Mouse (Mus musculus): Measurements from ENCODE around the gene Pip5k1b.

The Pip5k1b gene

DNA sequence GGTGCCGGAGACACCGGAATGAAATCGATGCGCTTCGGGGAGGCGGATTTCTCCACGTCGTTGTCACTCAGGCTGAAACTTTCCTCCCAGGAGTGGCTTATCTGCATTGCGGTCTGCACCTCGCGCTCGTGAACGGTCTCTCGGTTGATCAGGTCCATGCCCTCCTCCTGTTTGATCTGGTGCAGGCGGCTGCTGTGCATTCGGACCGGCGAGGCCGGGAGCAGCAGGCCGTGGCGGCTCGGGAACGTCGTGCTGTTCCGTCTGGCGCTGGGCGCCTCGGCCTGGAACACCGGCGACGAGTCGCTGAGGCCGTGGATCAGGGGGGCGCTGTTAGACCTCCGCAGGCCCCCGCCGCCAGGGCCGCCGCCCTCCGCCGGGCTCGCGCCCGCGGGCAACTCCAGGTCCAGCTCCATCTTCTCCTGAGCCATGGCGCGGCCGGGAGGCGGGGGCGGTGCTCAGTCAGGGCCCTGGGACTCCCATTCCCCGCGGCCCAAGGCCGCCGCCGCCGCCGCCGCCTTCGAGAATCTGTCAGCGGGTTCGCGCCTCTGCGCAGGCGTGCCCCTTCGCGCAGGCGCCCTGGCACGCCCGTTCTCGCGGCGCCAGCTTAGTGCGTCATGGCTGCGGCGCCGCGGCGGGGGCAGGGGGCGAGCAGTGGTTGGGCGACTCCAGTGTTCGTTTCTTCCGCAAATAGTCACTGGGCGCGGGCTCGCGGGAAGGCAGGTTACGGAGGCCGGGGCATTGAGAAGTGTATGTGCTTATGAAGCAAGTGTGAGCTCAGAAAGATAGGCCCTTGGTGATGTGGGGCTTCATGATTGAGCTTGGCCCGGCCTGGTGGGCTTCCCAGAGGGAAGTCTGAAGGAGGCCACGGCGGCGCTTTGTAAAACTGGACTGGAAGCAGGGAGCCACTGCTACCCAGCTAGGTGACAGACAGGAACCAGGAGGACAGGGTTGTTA lies 78.5 kb downstream of the Pip5k1b start, which contains the start of gene Fam122a:
Fam122a (minus strand) TSS at position 428 of the 954 bp plus-strand sequence.
- DNase-seq (ENCODE audit: inconsistent age in 2 of 2, low spot score in 1 of 2): peak; percentile 95 to 98

DNA sequence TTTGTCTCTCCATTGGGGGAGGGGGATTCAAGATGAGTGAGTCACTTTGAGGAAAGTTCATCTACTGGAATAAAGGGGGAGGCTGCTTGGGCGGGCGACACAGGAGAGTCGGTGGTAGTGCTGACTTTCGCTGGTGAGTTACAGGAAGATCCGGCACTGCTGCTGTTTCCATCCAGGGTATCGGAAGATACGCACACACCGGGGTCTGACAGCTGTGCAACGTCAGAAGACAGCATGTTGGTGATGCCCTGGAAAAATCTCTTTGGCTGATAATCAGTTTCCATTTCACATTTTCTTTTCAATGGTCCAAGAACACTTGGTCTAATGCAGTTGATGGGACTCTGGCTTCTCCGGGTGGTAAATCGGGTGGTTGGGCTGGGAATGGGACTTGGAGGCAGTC lies 79.2 kb downstream of the Pip5k1b start:
- DNase-seq (ENCODE audit: inconsistent age in 2 of 2, low spot score in 1 of 2): peak in 1 of 2 experiments; percentile 51

DNA sequence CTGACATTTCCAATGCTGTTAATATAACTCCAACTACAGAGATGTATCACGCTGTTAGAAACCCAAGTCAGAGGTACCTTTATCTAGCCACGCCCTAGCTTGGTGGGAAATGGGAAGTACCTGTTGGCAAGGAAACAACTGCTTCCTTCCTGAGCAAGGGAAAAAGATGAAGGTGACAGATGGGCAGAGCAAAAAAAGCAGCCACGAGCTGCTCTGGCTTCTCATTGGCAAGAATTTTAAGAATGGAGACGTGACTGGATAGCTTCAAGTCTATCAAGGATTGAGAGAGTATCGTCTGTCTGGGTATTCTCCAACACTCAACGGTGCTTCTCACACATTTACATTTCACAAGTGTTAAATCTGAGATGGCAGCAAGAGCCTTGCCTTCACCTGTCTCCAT lies 80.4 kb downstream of the Pip5k1b start:
- no peak for DNase-seq (ENCODE audit: inconsistent age in 2 of 2, low spot score in 1 of 2)

DNA sequence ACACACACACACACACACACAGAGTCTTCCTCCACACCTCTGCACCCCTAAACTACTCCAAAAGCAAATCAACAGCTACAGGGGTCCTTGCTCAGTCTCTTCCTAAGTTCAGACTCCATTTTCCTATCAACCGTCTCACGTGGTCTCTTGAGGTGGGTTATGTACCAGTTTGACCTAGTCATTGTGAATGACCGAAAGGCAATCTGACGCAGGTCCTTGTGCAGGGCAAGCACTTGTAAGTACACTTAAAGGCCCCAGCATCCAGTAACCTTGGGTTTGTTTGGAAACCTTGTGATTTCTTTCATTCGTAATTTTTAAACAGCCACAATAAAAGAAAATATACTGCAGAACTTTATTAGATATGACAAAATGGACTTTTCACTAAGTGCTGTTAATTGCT lies 83.2 kb downstream of the Pip5k1b start:
- DNase-seq (ENCODE audit: inconsistent age in 2 of 2, low spot score in 1 of 2): no peak

DNA sequence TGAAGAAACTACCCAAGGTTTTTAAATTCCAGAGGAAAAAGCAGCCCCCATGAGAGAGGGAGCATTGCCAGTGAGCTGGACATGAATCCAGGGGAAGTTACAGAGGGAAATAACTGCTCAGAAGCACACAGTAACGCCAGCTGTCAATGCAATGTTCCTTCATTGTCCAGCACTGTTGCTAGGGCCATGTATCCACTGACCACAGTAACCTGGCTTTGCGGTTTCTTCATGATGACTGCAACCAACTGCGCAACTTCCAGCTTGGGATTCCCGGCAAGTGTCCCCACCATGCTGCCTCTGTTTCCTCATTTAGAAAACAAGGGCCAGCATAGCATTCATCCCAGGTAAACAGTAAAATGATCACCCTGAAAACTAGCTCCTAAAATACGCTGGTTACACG lies 84.1 kb downstream of the Pip5k1b start:
- DNase-seq (ENCODE audit: inconsistent age in 2 of 2, low spot score in 1 of 2): no peak

DNA sequence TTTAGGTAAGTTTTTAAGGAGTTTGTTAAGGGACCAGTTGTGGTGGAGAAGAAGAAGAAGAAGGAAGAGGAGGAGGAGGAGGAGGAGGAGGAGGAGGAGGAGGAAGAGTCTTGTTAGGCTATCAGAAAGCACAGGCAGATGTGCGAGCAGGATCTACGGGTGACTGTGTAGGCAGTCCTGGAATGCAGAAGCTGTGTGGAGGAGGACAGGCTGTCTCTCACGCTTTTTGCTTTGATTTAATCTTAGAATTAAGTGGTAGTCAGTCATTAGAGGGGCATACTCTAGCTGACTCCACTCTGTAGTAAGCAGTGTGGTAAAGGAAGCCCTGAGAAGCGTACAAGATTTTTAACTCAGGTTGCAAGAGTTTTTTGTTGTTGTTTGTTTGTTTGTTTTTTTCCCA lies 86.5 kb downstream of the Pip5k1b start:
- DNase-seq (ENCODE audit: inconsistent age in 2 of 2, low spot score in 1 of 2): no peak

DNA sequence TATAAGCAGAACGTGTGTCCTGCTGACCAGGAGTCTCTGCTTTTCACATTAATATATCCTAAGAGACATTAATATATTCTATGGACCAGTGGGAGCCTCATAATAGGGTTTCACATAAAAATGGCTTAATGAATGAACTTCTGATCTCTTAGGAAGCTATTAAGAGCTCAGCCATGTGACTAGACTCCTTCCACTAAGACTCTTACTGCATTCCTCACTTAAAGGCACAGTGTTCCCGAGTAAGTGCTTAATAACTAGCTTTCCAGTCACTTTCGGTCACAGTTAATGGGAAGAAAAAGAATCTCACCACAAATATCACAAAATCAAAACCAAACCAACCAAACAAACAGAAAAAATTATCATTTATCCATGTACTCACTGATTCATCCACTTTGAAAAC lies 87.1 kb downstream of the Pip5k1b start:
- DNase-seq (ENCODE audit: inconsistent age in 2 of 2, low spot score in 1 of 2): no peak

DNA sequence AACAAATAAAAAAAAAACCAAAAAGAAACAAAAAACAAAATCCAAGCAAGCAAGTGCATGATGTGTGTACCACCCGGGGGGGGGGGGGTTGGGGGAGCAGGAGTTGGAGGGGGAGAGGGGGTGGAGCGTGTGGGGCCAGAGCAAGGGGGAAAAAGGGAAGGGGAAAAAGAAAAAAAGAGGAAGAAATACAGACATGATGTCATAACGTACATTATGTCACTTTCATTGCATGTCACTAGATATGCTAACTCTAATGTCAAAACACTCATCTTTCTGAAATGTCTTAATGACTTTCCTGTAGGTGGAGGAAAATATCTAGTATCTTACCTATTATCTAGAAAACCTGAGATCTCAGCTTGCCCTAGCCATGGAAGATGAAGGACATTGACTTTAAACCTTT lies 92.7 kb downstream of the Pip5k1b start:
- no peak for DNase-seq (ENCODE audit: inconsistent age in 2 of 2, low spot score in 1 of 2)

DNA sequence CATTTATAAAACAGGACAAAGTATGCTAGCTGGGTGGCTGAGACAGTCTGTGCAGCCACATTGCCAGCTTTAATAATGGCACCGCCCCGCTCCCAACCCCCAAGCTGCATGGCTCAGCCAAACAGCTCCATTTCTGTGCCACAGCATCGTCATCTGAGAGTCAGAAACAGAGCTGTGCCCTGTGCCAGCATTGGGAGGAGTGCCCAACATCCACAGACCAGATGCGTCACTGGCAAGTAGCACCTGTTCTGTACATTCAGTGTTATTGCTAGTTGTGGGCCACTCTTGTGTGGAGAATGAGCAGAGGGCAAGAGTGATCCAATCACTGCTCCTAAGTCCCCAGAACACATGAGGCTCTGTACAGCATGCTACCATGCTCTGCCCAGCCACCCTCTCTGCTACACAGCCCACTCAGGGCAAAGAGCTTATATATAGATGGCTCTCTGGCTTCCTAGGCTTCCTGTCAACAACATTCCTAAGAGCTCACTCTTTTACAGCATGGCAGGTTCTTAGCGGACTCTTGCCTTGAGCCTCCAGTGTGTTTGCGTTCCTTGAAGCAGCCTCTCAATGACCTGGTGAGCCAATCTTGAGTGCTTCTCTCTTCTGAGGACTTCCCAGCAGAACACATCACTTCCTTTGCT lies 99.0 kb downstream of the Pip5k1b start:
- no peak for DNase-seq (ENCODE audit: inconsistent age in 2 of 2, low spot score in 1 of 2)

DNA sequence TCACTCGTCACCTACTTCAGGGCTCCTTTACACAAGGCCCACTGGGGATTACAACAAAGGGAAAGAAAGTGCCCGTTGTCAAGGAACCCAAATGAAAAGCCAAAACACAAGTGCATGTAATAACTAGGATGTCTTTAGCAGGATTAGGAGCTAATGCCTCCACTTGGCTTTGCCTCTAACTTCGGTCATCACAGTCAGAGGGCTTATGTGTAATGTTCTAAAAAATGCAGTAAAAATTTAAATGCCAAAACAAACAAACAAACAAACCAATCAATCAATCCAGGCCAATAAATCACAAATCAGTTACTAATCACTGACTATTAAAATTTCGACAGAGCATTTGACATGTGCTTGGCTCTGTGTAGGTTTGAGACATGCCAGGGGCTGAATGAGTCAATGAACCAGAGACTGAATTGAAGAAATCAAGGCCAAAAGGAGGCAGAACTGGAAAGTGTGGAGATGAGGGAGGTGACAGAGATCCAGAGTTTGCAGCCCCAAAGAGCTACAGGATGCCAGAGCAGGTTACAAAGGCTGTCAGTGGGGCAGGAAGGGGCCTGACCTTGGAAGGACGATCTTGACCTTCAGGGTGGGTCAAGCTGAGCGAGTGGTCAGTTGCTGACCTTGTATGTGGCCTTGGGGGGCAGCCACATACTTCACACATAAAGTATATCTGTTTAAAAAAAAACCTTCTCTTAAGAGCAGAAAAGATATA lies 100.3 kb downstream of the Pip5k1b start:
- peak; percentile 31 to 82 for DNase-seq (ENCODE audit: inconsistent age in 2 of 2, low spot score in 1 of 2)

DNA sequence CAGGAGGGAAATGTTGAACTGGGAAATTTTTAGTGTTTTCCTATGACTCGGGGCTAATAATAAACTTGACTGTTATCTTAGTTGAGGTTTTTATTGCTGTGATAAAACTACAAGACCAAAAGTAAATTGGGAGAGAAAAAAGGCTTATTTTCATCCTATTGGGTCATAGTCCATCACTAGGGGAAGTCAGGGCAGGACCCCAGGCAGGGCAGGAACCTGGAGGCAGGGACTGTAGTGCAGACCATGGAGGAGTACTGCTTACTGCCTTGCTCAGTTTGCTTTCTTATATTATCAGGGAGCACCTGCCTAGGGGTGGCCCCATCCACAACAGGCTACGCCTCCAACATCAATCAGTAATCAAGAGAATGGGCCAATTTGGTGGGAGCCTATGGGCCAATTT lies 101.2 kb downstream of the Pip5k1b start:
- no peak for DNase-seq (ENCODE audit: inconsistent age in 2 of 2, low spot score in 1 of 2)

DNA sequence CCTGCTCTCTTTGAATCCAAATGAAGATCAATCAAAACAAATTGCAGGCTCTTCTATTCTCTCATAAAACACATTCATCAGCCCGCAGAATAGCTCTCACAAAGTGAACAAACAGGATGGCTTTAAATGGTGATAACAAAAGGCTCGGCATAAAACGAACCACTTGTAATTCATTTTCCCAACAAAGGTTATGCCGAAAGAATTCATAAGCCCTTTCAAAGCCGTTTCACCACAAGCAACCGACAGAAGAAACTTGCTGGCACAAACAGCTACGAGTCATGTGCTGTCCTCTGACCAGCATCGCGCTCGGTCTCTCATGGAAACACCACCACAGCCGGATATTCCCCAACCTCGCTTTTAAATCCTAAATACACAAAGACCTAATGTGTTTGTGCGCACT lies 102.3 kb downstream of the Pip5k1b start:
- DNase-seq (ENCODE audit: inconsistent age in 2 of 2, low spot score in 1 of 2): peak in 1 of 2 experiments; percentile 59

DNA sequence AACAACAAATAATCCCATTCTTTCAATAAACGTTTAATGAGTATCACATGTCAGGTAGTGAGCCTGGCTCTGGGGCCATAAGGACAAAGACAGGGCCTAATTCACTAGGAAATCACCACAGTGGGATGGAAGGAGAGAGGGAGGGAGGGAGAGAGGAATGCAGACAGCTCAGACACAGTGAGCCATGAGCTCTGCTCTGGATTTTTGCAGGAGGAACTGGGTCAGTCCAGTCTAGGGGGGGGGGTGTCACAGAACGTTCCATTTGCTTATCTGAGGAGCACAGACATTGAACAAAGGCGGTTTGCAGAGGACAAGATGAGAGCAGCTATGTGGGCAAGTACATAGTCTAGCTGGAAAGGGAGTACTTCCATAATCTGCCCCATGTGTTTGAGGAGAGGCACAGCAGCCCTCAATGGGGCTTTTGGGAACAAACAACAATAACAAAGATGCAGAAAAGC lies 103.2 kb downstream of the Pip5k1b start:
- peak; percentile 33 to 56 for DNase-seq (ENCODE audit: inconsistent age in 2 of 2, low spot score in 1 of 2)

DNA sequence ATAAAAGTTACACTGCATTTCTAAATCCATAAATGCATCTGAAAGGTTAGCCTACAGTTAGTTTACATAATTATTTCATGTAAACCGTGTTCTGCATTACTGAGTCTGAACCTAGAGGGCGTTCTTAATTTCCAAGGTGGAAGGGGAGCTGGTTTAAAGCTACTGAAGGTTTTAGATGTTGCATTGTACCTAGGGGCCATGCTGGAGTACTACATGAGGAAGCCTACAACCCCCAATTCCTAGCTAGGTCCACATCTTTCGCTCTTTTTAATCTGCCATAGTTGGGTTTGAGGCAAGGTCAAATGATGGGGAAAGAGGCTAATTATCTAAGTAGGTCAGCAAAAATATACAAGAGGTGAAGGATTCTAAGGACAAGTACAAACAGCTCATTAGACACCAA lies 104.0 kb downstream of the Pip5k1b start:
- peak in 1 of 2 experiments; percentile 61 for DNase-seq (ENCODE audit: inconsistent age in 2 of 2, low spot score in 1 of 2)

DNA sequence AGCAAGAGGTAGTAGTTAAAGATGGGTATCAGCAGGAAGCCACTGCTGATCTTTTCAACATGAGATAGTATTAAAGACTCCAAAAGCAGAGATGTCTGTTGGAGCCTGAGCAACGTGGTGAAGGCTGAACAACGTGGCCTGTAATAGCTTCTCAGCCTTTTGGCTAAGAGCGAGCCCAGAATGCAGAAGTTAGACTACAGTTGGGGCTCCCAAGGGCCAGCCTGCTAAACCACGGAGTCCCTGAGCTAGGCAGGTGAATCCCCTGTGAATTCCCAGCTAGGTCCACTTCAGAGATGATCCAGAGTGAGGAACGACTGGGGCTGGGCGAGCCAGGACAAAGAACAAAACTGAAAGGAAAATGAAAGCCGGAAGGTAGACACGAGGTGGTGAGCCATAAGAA lies 104.9 kb downstream of the Pip5k1b start:
- DNase-seq (ENCODE audit: inconsistent age in 2 of 2, low spot score in 1 of 2): no peak

DNA sequence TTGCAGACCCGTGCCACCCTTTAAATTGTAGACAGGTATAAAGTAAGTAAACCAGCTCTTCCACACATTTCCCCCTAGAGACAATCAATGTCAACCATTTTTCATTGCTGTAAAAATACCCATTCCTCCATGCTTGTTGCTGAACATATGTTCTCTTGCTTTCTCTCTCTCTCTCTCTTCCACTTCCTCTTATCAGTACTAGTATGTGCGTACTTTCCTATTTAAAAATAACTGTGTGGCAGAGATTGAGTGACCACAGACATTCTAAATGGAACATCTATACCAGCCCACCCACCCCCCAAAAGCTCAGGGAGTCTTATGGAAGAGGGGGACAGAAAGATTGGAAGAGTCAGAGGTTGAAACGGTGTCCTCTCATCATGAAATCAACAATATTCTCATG lies 111.3 kb downstream of the Pip5k1b start:
- no peak for DNase-seq (ENCODE audit: inconsistent age in 2 of 2, low spot score in 1 of 2)

DNA sequence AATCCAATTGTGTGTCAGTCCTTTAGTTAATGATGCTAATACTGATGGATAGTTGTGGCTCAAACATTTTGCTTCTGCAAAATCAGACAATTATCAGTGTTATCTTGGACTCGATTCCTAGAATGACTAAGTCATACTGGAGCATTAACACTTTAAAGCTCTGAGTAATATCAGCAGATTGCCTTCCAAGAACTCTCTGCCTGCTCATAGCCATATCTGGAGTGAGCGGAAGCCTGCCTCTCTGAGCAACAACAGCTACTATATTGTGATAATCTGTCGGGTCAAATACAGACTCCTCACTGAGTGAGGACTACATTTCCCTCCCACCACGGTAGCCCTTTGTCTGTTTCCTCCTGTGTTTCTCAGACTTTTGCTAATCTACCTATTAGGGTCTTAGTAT lies 116.0 kb downstream of the Pip5k1b start:
- DNase-seq (ENCODE audit: inconsistent age in 2 of 2, low spot score in 1 of 2): peak in 1 of 2 experiments; percentile 49

DNA sequence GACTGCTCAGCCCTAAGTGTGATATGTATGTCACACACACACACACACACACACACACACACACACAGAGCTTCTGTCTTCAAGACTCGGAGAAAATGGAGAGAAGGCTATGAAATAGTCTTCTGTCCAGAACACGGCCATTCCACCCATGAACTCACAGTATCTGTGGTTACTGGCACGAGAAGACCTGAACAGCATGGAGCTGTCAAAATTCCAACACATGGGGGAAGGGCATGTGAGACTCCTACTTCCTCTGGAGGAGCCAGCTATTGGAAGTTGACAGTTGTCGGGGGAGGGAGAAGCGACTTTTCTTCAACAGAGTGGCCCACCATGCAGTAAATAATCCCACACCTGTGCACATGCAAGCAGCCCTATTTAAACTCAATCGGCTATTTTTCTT lies 121.4 kb downstream of the Pip5k1b start:
- DNase-seq (ENCODE audit: inconsistent age in 2 of 2, low spot score in 1 of 2): no peak

DNA sequence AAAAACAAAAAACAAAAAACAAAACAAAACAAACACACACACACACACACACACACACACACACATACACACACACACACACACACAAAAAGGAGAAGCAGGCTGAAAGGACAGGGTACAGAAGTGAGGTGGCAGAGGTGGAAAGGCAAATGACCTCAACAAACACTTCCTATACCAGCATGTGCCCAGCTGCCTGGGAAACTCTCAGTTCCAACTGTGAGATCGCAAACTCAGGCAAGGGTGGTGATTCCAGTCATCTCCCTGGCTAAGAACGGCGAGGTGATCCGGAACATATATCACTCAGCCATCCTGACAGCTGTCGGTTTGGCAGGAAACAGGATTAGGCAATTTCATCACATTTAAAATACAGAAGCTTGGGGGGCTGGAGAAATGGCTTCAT lies 123.2 kb downstream of the Pip5k1b start:
- DNase-seq (ENCODE audit: inconsistent age in 2 of 2, low spot score in 1 of 2): no peak

DNA sequence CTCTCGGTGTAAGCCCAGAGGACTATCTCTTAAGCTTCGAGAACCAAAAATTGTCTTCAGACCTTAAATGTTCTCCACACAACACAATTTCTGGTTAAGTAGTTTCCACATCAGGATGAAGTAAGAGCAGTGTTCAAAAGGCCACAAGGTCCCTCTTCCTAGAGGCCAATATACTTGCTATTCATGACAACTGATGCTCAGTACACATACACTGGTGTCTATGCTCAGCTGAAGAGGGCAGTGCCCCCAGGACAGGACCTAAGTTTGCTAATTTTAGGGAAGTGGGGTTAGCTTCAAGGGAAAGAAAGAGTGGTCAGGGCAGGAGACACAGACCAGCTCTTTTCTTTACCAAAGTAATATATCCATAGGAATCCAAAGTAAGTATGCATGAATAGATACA lies 124.3 kb downstream of the Pip5k1b start:
- DNase-seq (ENCODE audit: inconsistent age in 2 of 2, low spot score in 1 of 2): no peak

DNA sequence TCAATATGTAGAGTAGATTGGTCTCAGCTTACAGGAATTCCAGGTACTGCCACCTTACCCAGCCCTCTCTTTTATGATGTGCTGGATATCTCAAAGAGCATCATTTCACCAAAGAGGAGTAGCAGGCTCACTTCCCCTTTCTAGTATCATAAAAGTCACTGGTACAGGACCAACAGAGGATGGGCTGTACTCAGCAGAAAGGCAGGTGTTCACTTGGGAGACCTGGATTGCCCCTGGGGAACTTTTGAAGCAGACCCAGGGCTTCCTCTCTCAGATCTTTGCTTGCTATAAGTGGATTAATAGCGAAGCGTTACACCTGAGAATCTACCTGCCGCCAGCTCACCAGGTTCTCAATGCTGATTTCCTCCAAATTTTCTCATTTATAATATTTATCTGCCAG lies 127.7 kb downstream of the Pip5k1b start:
- no peak for DNase-seq (ENCODE audit: inconsistent age in 2 of 2, low spot score in 1 of 2)

DNA sequence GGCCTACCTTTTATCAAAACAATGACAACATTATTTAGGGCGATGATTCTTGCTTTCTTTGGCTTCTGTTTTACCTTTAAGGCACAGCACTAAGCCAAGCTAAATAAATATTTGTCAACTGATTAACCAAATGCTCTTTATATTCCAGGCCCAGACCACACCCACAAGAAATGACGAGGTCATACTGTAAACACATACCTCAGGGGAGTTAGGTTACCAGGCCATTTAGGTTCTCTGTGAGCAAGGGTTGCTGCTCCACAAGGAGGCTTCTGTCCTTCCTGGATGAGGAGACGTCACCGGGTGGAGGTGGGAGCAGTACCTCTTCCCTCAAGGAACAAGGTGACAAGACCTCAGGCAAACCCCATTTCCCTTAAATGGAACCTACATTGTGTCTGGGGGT lies 128.4 kb downstream of the Pip5k1b start:
- DNase-seq (ENCODE audit: inconsistent age in 2 of 2, low spot score in 1 of 2): no peak

Data from adrenal gland, adult (tissue).